Mouse (Mus musculus): ENCODE data around the gene Nek4.

Nek4 gene

DNA sequence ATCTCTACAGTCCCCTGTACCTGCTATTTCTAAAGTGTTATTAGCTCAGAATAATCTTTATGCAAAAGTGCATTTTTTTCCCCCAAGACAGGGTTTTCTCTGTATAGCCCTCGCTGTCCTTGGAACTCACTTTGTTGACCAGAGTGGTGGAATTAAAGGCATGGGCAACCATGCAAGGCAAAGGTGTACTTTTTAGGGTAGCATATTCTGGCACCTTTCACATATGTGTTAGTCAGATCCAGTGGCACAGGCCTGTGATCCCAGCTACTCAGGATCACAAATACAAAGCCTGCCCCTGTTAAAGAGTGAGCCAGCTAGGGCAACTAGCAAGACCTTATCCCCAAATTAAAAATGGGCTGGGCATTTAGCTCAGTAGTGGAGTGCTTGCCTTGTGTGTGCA lies 9.2 kb downstream of the Nek4 start:
- DNase-seq (ENCODE audit: low spot score in 2 of 2), result no peak

DNA sequence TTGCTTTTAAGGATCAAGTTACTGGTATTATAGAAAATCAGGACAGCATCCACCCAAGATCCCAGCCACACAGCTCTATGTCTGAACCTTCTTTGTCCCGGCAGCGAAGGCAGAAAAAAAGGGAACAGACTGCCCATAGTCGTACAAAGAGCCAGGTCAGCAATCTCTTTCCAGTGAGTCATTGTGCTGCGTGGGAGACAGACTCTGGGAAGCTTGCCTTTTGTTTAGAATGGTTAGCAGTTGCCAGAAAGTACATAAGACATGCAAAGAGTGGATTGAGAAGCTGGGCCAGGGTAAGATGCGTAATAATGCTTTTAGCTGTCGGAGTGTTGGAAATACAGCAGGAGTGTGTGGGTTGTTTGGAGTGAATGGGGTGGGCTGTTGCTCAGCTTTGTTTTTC lies 23.0 kb downstream of the Nek4 start:
- DNase-seq (ENCODE audit: low spot score in 2 of 2), result peak; percentile 77 to 79

DNA sequence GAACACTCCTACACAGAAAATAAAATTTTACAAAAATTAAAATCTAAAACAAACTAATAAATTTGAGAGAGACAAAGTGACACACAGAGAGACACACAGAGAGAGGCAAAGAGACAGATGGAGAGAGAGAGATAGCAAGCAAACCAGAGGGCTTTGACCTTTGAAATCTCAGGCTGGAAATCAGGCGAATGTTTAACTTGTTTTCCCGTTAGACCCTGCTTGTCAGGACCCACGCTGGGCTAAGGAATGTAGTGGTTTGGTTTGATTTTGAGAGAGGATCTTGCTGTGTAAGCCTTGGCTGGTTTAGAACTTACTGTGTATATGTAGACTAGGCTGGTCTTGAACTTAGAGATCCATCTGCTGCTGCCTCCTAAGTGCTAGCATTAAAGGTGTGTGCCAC lies 25.0 kb downstream of the Nek4 start:
- no peak for DNase-seq (ENCODE audit: low spot score in 2 of 2)

DNA sequence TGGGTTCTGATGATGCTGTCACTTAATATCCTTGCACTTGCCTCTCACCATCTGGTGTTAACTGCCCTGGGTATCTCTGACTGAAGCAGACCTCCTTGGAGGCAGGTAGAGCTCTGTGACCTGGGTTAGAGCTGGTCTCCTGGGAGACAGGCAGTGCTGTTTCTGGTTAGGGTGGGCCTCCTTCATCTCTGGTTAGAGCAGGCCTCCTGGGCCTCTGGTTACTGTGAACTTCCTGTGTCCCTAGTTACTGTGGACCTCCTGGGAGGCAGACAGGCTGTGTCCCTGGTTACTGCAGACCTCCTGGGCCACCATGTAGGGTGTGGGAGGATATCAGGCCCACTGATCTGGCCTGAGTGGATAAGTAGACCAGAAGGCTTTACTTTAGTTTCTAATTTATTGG lies 45.2 kb downstream of the Nek4 start:
- DNase-seq (ENCODE audit: low spot score in 2 of 2), result no peak

DNA sequence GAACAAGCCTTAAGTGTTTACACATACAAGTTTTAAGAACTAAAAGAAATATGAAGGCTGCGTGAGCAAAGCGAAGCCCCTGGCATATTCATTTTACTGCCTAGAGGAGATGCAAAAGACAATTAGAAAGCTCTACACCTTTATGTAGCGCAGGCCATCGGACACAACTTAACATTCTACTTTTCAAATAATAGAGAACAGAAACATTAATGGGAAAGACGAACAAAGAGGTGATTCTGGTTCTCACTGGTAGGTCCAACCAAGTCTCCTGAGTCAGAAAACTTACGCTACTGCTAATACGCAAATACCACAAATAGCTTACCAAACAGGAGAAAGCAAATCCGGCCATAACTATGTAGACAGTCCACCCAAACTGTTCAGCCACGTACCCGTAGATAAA lies 49.2 kb downstream of the Nek4 start:
- DNase-seq (ENCODE audit: low spot score in 2 of 2), result no peak

DNA sequence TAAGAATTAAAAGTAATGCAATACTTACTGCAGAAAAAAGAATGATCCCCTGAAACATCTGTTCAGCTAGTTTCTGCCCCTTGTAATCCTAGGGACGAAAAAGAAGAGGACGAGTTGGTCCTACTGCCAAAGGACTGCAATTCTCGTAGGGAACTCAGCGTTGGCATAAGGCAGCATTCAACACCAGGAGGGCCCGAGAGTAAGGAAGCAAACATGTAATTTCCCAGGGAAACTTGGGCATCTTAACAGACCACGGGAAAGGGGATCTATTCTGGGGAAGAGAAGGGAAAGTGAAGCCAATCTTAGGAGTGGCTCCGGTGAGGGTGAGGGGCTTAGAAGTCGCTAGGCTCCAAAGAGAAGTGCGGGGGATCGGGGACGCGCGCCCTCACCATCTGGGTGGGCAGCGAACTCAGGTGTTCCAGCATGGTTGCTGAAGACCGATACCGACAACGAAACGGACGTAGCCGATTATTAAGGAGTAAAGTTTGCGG lies 49.7 kb downstream of the Nek4 start:
- DNase-seq (ENCODE audit: low spot score in 2 of 2), result peak in 1 of 2 experiments; percentile 12

DNA sequence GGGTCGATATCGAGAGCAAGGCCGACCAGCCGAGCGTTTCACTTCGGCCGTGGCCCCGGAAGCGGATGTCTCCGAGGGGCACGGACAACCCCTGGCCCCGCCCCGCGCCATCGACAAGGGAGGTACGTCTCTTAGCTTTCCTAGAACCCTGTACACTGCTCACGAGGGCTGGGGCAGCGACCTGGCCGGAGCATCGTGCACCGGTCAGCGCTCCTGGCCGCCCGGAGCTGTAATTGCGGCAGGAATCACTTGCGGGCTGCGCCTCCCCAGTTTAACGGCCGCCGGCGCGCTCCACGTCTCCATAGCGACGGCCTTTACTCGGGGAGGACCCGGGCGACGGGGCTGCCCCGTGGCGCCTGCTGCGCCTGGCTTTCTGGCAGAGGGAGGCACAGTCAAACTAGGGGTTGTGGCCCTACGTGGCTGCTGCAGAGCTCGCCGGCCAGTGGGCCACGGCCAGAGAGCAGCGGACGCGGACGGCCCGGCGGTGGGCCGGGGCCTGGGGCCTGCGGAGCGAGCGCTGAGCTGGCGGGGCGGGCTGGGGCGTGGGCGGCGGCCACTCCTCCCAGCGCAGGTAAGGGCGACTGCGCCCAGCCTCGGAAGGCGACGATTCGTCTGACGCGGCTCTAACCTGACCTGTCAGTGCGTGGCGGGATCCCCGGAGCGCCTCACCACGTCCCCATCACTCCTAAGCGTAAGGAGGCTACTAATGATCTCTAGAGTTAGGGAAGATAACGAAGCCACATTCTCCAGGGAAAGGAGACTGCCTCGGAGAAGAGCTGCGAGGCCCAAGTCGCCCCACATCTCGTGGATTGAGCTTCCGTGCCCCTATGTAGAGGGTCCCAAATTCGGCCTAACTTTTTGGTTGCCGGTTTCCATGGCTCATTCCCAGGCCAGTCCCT lies 50.4 kb downstream of the Nek4 start, which contains the start of the genes Glt8d1 and Spcs1:
Gene Glt8d1 (plus strand): TSS at position 94 of the 899 bp plus-strand sequence.
Gene Spcs1 (minus strand): TSS at position 366 of the 899 bp plus-strand sequence.
- DNase-seq (ENCODE audit: low spot score in 2 of 2), result peak; percentile 82 to 92

DNA sequence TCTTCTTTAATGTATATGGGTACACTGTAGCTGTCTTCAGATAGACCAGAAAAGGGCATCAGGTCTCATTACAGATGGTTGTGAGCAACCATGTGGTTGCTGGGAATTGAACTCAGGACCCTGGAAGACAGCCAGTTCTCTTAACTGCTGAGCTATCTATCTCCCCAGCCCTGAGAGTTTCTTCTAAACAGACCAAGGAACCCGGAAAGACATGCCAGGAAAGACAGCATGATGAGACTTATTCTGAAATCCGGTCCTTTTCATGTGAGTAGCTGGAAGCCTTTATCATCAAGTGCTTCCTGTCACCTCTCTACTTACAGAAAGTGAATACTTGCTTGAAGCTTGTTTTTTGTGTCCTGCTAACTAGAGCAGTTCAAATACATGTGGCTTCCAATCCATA lies 53.4 kb downstream of the Nek4 start:
- DNase-seq (ENCODE audit: low spot score in 2 of 2), result no peak

DNA sequence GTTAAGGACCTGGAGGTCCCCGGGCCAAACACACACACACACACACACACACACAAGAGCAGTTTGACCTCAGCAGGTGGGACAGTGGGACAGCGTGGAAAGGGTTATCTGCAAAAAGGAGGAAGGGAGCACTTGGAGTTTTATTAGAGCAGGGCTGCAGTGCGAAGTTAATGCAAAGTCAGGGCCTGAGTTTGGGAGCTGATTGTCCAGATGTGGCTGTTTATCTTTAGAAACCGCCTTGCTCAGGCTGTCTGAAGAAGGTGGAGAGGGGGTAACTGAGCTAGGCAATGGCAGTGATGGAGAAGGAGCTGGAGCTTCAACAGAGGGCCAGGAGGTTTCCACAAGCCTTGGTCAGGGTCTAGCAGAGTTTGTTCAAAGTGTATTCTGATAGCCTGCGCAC lies 55.6 kb downstream of the Nek4 start:
- no peak for DNase-seq (ENCODE audit: low spot score in 2 of 2)

DNA sequence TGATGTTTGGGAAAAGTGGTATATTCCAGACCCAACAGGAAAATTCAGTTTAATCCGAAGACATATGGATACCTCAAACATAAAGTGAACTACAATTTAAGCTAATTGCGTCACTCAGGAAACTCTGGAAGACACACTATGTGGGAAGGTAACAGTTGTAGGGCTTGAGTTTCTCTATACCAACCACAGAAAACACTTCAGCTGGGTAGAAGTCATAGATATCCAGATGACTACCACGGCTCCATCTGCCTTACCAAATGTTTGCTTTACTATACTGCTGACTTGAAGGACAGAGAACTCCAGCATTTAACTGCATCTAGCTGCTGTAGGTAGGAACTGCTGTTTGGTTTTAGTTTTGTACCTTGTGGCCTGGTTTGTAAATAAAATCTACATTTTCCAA lies 60.4 kb downstream of the Nek4 start:
- DNase-seq (ENCODE audit: low spot score in 2 of 2), result no peak

DNA sequence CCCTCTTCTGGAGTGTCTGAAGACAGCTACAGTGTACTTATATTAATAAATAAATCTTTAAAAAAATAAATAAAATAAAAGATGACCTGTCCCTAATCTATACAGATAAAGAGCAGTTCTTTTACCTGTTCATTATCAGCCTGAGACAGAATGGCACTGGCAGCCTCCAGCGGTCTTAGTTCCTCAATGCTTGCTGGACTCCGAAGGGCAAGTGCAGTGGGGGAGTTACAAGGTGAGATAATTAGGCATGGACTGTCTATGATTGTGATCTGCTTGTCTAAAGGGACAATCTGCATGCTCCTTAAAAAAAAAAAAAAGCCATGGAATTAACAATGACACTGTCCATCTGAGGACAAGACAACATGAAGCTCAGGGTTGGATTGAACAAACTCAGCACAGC lies 62.8 kb downstream of the Nek4 start:
- DNase-seq (ENCODE audit: low spot score in 2 of 2), result no peak

DNA sequence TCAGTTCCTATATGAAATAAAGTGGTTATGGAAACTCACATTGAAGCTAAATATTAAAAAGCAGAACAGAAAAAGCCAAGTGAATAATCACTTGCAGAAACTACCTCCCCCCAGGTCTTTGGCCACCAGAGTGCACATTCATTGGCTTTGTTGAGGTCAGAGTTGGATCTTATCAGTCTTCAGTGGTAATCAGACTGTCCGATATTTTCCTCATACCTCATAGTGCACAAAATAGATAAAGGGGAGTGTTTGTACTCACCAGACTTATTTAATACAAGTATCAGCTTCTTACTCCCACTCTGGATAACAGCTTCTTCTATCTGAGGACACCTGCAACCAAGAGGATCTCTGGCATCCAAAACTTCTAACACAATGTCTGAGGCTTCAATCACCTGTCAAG lies 64.9 kb downstream of the Nek4 start:
- DNase-seq (ENCODE audit: low spot score in 2 of 2), result no peak

DNA sequence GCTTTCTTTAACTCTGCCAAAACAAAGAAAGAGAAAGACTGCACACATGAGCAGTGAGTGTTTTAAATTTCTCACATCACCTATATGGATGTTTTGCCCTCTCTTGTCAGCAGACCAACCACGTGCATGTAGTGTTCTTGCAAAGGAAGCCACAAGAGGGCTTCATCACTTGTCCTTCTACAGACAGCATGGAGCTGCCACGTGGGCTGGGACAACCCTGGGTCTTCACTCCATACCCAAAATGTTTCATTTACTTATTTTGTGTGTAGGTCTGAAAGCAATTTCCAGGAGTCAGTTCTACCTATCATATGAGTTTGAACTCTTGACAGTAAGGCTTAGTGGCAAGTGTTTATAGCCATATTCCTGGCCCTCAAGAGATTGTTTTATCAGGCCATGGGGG lies 66.7 kb downstream of the Nek4 start:
- no peak for DNase-seq (ENCODE audit: low spot score in 2 of 2)

DNA sequence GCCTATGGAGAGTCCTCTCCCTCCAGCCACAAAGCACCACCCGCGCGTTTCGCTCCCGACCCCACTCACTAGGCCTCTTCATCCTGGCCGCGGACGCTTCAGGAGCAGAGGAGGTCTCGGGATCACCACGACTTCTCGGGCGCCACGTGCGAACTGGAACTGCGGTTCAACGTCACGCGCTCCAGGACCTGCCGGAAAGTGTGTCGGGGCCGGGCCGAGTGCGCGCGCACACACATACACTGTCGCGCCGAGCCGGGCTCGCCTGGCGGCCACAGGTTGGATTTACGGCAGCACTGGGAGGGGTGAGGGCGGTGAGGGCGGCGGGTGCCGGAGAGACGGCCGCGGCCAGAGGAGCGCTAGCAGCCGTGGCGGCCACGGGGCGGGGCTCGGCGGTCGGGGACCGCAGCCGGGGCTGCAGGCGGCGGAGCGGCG lies 67.7 kb downstream of the Nek4 start, which contains the start of the genes Pbrm1 and Gnl3:
Gene Pbrm1 (plus strand): TSS at position 279 of the 432 bp plus-strand sequence.
Gene Gnl3 (minus strand): TSS at position 293 of the 432 bp plus-strand sequence.
- peak; percentile 96 to 98 for DNase-seq (ENCODE audit: low spot score in 2 of 2)

DNA sequence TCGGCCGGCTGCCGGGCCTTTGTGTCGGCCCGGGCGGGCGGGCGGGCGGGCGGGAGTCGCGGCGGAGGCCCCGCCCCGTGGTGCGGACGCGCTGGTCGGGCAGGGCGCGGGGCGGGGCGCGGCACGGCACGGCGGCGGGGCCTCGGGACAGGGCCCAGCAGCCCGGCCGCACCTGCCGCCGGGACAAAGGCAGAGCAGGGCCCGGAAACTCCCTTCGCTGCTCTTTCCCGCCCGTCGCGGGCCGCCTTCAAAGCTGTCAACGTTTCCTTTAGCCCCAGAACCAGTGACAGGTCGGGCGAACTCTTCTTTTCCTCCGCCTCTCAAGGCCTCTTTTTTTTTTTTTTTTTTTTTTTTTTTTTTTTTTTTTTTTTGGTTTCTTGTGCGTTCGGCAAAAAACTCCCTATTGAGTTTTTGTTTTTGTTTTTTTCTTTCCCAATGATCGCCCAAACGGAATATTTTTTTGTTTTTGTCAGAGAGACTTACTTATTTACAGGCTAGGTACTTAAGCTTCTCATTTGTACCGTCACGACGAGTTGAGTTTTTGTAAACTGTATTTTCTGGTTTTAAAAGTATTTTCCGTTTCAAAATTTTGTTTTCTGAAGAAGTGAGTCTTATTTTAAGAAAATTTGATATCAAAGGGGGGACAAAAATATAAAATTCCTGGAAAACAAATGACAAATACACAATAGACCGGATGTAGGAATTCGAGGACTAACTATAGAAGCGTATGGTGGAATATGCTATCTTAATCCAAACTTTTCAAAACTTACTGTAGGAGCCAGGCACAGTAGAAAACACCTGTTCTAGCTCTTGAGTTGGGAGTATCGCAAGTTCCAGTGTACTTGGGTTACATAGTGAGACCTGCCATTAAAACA lies 68.4 kb downstream of the Nek4 start:
- peak in 1 of 2 experiments; percentile 33 for DNase-seq (ENCODE audit: low spot score in 2 of 2)

DNA sequence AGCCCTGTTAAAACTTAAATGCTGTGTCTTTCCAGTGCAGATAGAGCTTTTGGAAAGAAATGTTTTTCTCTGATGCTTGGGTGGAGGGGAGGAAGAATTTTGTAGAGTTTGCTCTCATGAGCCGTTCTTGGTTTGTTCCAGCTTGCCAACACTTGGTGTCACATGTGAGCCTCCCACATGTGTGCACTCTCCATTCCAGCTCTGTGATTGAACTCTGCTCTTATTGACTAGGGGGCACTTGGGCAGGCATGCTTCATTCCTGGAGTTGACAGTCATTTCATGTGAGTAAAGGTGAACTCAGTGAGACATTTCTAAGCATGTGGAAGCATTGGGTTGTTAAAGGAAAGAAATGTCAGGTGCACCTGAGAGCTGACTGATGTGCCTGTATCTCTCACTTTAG lies 71.4 kb downstream of the Nek4 start:
- DNase-seq (ENCODE audit: low spot score in 2 of 2), result no peak

DNA sequence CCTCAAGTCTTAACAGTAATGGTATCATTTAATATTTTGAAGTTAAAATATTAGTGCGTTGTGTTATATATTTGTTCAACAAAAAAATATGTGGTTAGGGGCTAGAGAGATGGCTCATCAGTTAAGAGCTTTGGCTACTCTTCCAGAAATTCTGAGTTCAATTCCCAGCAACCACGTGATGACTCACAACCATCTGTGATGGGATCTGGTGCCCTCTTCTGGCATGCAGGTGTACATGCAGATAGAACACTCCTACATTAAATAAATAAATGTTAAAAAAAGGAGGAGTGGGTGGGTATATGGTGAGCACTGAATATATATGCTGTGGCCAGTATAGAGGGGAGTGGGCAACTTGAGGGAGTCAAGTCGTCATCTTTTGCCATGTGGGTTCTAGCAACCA lies 74.6 kb downstream of the Nek4 start:
- no peak for DNase-seq (ENCODE audit: low spot score in 2 of 2)
